8 mouse cellular contexts compared by ENCODE assay signal in genomic region chr12:15800914-15801570, GRCm38 (mm10). TPM values are rescaled to one million over a fixed set of nuclear protein-coding genes. Genes with fewer than 3 reads are reported as not detected.
DNase-seq lines count a peak whose midpoint lies in the region; ATAC-seq and TF ChIP-seq lines count a peak whose summit lies in the region.

No protein-coding gene starts in this region.

- peak overlapping the region; percentile 74 for H3K27ac ChIP-seq in heart, adult 2 months
- H3K27ac ChIP-seq in kidney, embryonic 15.5 days, result peak overlapping the region; percentile 55; the same call in 1 of the 2 replicates

- no peak overlapping the region for H3K4me3 ChIP-seq in heart, adult 2 months
- no peak overlapping the region for H3K4me3 ChIP-seq in kidney, embryonic 15.5 days (replicated peaks)

- peak; percentile 42 for DNase-seq in layer of hippocampus, adult 9-11 months
- DNase-seq in layer of hippocampus, adult 9-10 months (ENCODE audit: low spot score), result no peak
- peak; percentile 91 for DNase-seq in ZHBTc4 (ENCODE audit: low read depth, low spot score)
- DNase-seq in heart, adult 2 months, result peak; percentile 51 to 60
- DNase-seq in urinary bladder, postnatal 25 days (ENCODE audit: low spot score), result no peak
- no peak for DNase-seq in thymus, postnatal 25 days
- DNase-seq in cerebellum, adult 8-10 months, result no peak

- peaks cover 48% of the 10 kb centered on the region for H3K4me1 ChIP-seq in heart, adult 2 months (ENCODE audit: control insufficient read depth, insufficient read depth, low read length)
- peaks cover 38% of the 10 kb centered on the region for H3K4me1 ChIP-seq in kidney, embryonic 15.5 days

- H3K79me2 ChIP-seq in heart, adult 2 months (replicated peaks; ENCODE audit: control insufficient read depth, insufficient read depth, low read length), result peaks cover 5% of the 10 kb centered on the region

- peaks cover 76% of the 10 kb centered on the region for H3K36me3 ChIP-seq in heart, adult 2 months (ENCODE audit: control insufficient read depth, insufficient read depth, low read length)
- peaks cover 96% of the 10 kb centered on the region for H3K36me3 ChIP-seq in kidney, embryonic 15.5 days

- ATAC-seq in kidney, embryonic 15.5 days (replicated peaks; ENCODE audit: low FRiP score), result peak; percentile 63

- intact Hi-C loops in heart, adult 2 months (cut with DNase I), result loop anchor here (1.0 to 5.0 kb wide), 6 partner anchors 14 to 259 kb away; no protein-coding TSS in a partner anchor

- WGBS in heart, adult 2 months, result 30% methylated on average over 9 of the region's 9 CpGs
- WGBS in kidney, embryonic 15.5 days, result 59% methylated on average over 9 of the region's 9 CpGs

- no peak overlapping the region for H3K9ac ChIP-seq in heart, adult 2 months (ENCODE audit: low read depth, low read length)
- H3K9ac ChIP-seq in kidney, embryonic 15.5 days, result no peak overlapping the region

- H3K27me3 ChIP-seq in heart, adult 2 months (ENCODE audit: control insufficient read depth, insufficient read depth, low read length), result no peaks in the 10 kb centered on the region
- H3K27me3 ChIP-seq in kidney, embryonic 15.5 days, result no peaks in the 10 kb centered on the region

- 0 out of 2 replicates have a peak, but pooled peaks have one; percentile 27 for TF ChIP-seq EP300 in heart, adult 2 months (IDR thresholded peaks at IDR 0.05; ENCODE audit: insufficient read depth, low read depth, low read length)

- TF ChIP-seq POLR2A in heart, adult 2 months (IDR thresholded peaks at IDR 0.05; ENCODE audit: insufficient read depth, low read depth, low read length), result no peak

- TF ChIP-seq CTCF in heart, adult 2 months (IDR thresholded peaks at IDR 0.05), result no peak

- H3K9me3 ChIP-seq in kidney, embryonic 15.5 days (replicated peaks), result no peaks in the 10 kb centered on the region

- H3K4me2 ChIP-seq in kidney, embryonic 15.5 days, result no peak overlapping the region

RNA-seq across cellular contexts. Expression of gene Trib2, which starts 15.7 kb away (rescaled TPM):
- total RNA-seq in heart, adult 2 months (2021), result 10 to 100 TPM; 20.4 to 32.7 TPM
- 15.4 and 22.7 TPM in 2 replicates for polyA plus RNA-seq in heart, adult 2 months (2012; rRNA removed)
- polyA plus RNA-seq in kidney, embryonic 15.5 days (2015; fragmentation: Nextera tagmentation; extraction: Ambion mirVana), result 54.8 and 56.1 TPM in 2 replicates

Comparison
In these comparisons a context has a peak if more than half of its experiments do, and no peak if none do; other contexts are left out.
1. DNase-seq: peak in layer of hippocampus, adult 9-11 months (single experiment), ZHBTc4 (single experiment) and heart, adult 2 months (2 of 2); none in layer of hippocampus, adult 9-10 months (single experiment), urinary bladder, postnatal 25 days (single experiment), thymus, postnatal 25 days (single experiment) and cerebellum, adult 8-10 months (single experiment).